Mouse (Mus musculus) erythroid progenitor cell, adult 5-6 weeks (primary cell): ENCODE results near the gene Slc12a5. TPM values are rescaled to one million over a fixed set of nuclear protein-coding genes. Genes with fewer than 3 reads are reported as not detected.

Experiments used
- ATAC-seq: replicated peaks from 2 replicates; pipeline ENCODE4 v1.8.0; 2016; ENCODE audit warnings: moderate number of reproducible peaks, mild to moderate bottlenecking, moderate TSS enrichment, inconsistent platforms; ENCODE audit not compliant: poor library complexity, low FRiP score, severe bottlenecking
- total RNA-seq, 2 experiments: library from RNA; stranded (forward) in 1 of 2; stranded (reverse) in 1 of 2; fragments of 150-400 nt in 1 of 2; fragments of 186-747, 209-891 nt in 1 of 2; gene quantifications; 2 replicates each; pipeline versions ENCODE4 v1.2.3 to v1.2.4; 2015 to 2017; ENCODE audit warnings: low replicate concordance in 2 of 2

The Slc12a5 gene
- total RNA-seq (2015; ENCODE audit: low replicate concordance) (not detected in 2 replicates), total RNA-seq (2017; ENCODE audit: low replicate concordance) (not detected in 2 replicates)

- ATAC-seq, result no peak
Observed at GRCm38 (mm10) chr2:164960716-164961441, at the start of gene Slc12a5. Gene Slc12a5, plus strand, starts transcription at chr2:164960802.

- peak; percentile 83 for ATAC-seq
Observed at GRCm38 (mm10) chr2:164911086-164912048, 49.2 kb upstream of the Slc12a5 start, which contains the start of gene Zfp335. Gene Zfp335, minus strand, starts transcription at chr2:164911757.

- ATAC-seq, result peak; percentile 20
Observed at GRCm38 (mm10) chr2:164912151-164912550, 48.5 kb upstream of the Slc12a5 start.

- no peak for ATAC-seq
Observed at GRCm38 (mm10) chr2:164912749-164913427, 47.7 kb upstream of the Slc12a5 start.

- no peak for ATAC-seq
Observed at GRCm38 (mm10) chr2:164913428-164913786, 47.2 kb upstream of the Slc12a5 start.

GRCm38 (mm10) chr2:164916820-164917219 is 43.8 kb upstream of the Slc12a5 start:
- no peak for ATAC-seq

GRCm38 (mm10) chr2:164917371-164917770 is 43.2 kb upstream of the Slc12a5 start:
- ATAC-seq, result no peak

- peak; percentile 66; the same call in 1 of the 2 replicates for ATAC-seq
Observed at GRCm38 (mm10) chr2:164918325-164918724, 42.3 kb upstream of the Slc12a5 start.

- no peak for ATAC-seq
Observed at GRCm38 (mm10) chr2:164921984-164922383, 38.6 kb upstream of the Slc12a5 start.

- ATAC-seq, result no peak
Observed at GRCm38 (mm10) chr2:164923291-164923690, 37.3 kb upstream of the Slc12a5 start.

- peak; percentile 80 for ATAC-seq
Observed at GRCm38 (mm10) chr2:164924100-164924857, 36.3 kb upstream of the Slc12a5 start.

- no peak for ATAC-seq
Observed at GRCm38 (mm10) chr2:164930706-164931581, 29.7 kb upstream of the Slc12a5 start.

GRCm38 (mm10) chr2:164933534-164933933 is 27.1 kb upstream of the Slc12a5 start:
- no peak for ATAC-seq

GRCm38 (mm10) chr2:164935991-164936390 is 24.6 kb upstream of the Slc12a5 start:
- ATAC-seq, result no peak

- ATAC-seq, result no peak
Observed at GRCm38 (mm10) chr2:164938146-164939091, 22.2 kb upstream of the Slc12a5 start.

GRCm38 (mm10) chr2:164939106-164939505 is 21.5 kb upstream of the Slc12a5 start:
- ATAC-seq, result no peak

- ATAC-seq, result no peak
Observed at GRCm38 (mm10) chr2:164940140-164940830, 20.3 kb upstream of the Slc12a5 start, which contains the start of gene Mmp9. Gene Mmp9, plus strand, starts transcription at chr2:164940780.
